Mouse (Mus musculus) kidney, postnatal 4 days (tissue): ENCODE results near the gene 4833423E24Rik.

Source experiments
- DNase-seq, 2 experiments: peaks; one replicate each; pipeline ENCODE4 v3.0.0; 2021; ENCODE audit warnings: mixed read lengths in 2 of 2

The 4833423E24Rik gene

GRCm38 (mm10) chr2:85518879-85519278, at the start of gene 4833423E24Rik:
TSS of gene 4833423E24Rik (minus strand) at chr2:85519024.
- DNase-seq = no peak

- DNase-seq = peak; percentile 11 to 27
Measured at GRCm38 (mm10) chr2:85561187-85561586, 42.4 kb upstream of the 4833423E24Rik start.

- DNase-seq = no peak
Measured at GRCm38 (mm10) chr2:85560226-85560625, 41.4 kb upstream of the 4833423E24Rik start.

GRCm38 (mm10) chr2:85554806-85555205, 36.0 kb upstream of the 4833423E24Rik start:
- DNase-seq = no peak

- no peak for DNase-seq
Measured at GRCm38 (mm10) chr2:85533934-85534333, 15.1 kb upstream of the 4833423E24Rik start.

- DNase-seq = no peak
Measured at GRCm38 (mm10) chr2:85532082-85532778, 13.4 kb upstream of the 4833423E24Rik start.

- no peak for DNase-seq
Measured at GRCm38 (mm10) chr2:85522859-85523489, 4.2 kb upstream of the 4833423E24Rik start.

GRCm38 (mm10) chr2:85518292-85518691, 532 bp downstream of the 4833423E24Rik start:
- peak in 1 of 2 experiments; percentile 1 for DNase-seq

- DNase-seq = no peak
Measured at GRCm38 (mm10) chr2:85510376-85510775, 8.4 kb downstream of the 4833423E24Rik start.

GRCm38 (mm10) chr2:85490396-85490795, 28.4 kb downstream of the 4833423E24Rik start:
- DNase-seq = no peak

GRCm38 (mm10) chr2:85466801-85467325, 52.0 kb downstream of the 4833423E24Rik start:
- peak in 1 of 2 experiments; percentile 2 for DNase-seq

GRCm38 (mm10) chr2:85443539-85443938, 75.3 kb downstream of the 4833423E24Rik start, which contains the start of gene Olfr995:
TSS of gene Olfr995 (minus strand) at chr2:85443639.
- DNase-seq = no peak

- DNase-seq = no peak
Measured at GRCm38 (mm10) chr2:85442546-85442945, 76.3 kb downstream of the 4833423E24Rik start.

GRCm38 (mm10) chr2:85436351-85436750, 82.5 kb downstream of the 4833423E24Rik start, which contains the start of gene Olfr994:
TSS of gene Olfr994 (minus strand) at chr2:85436451.
- no peak for DNase-seq
